Mouse (Mus musculus): ENCODE measurements around the gene Olfr1230.

Olfr1230 gene

GRCm38 (mm10) chr2:89297168-89297567 lies at the start of gene Olfr1230:
Olfr1230 (minus strand) TSS chr2:89297268.
- ATAC-seq (ENCODE audit: insufficient number of reproducible peaks, low FRiP score, low TSS enrichment) = no peak

GRCm38 (mm10) chr2:89342298-89342697 lies 45.2 kb upstream of the Olfr1230 start, which contains the start of gene Olfr1233:
Olfr1233 (minus strand) TSS chr2:89342398.
- ATAC-seq (ENCODE audit: insufficient number of reproducible peaks, low FRiP score, low TSS enrichment) = no peak

GRCm38 (mm10) chr2:89329575-89329974 lies 32.5 kb upstream of the Olfr1230 start, which contains the start of gene Olfr1232:
Olfr1232 (minus strand) TSS chr2:89329675.
- no peak for ATAC-seq (ENCODE audit: insufficient number of reproducible peaks, low FRiP score, low TSS enrichment)

- no peak for ATAC-seq (ENCODE audit: insufficient number of reproducible peaks, low FRiP score, low TSS enrichment)
These were observed 9.9 kb upstream of the Olfr1230 start, which contains the start of gene Olfr1231 for GRCm38 (mm10) chr2:89306974-89307373. Olfr1231 (minus strand) TSS chr2:89307074.

GRCm38 (mm10) chr2:89287914-89288313 lies 9.2 kb downstream of the Olfr1230 start, which contains the start of gene Olfr1229:
Olfr1229 (minus strand) TSS chr2:89288014.
- ATAC-seq (ENCODE audit: insufficient number of reproducible peaks, low FRiP score, low TSS enrichment) = no peak

- no peak for ATAC-seq (ENCODE audit: insufficient number of reproducible peaks, low FRiP score, low TSS enrichment)
These were observed 43.1 kb downstream of the Olfr1230 start, which contains the start of gene Olfr1228 for GRCm38 (mm10) chr2:89253962-89254361. Olfr1228 (minus strand) TSS chr2:89254062.

Data from cerebellum, adult (tissue).